Mouse (Mus musculus) heart, adult 2 months (tissue): Measurements from ENCODE around the gene Mknk1. TPM values are rescaled to one million over a fixed set of nuclear protein-coding genes. Genes with fewer than 3 reads are reported as not detected.

Source experiments
- DNase-seq, 2 experiments: peaks; one replicate each; pipeline ENCODE4 v3.0.0; 2021
- H3K27ac ChIP-seq: fragments of 200-600 bp; 2 replicates; pipeline ENCODE4 v1.8.1; 2022
- H3K27me3 ChIP-seq: fragments of 200-500 bp; 2 replicates; pipeline ENCODE4 v1.6.1; 2012; ENCODE audit warnings: mild to moderate bottlenecking, low read length, inconsistent platforms, mixed read lengths; ENCODE audit not compliant: control insufficient read depth, insufficient read depth
- H3K36me3 ChIP-seq: fragments of 200-500 bp; 2 replicates; pipeline ENCODE4 v1.6.1; 2012; ENCODE audit warnings: low read length, inconsistent platforms; ENCODE audit not compliant: control insufficient read depth, insufficient read depth
- H3K4me1 ChIP-seq: fragments of 200-500 bp; 2 replicates; pipeline ENCODE4 v1.6.1; 2011; ENCODE audit warnings: low read length; ENCODE audit not compliant: control insufficient read depth, insufficient read depth
- H3K4me3 ChIP-seq: fragments of 200-600 bp; 2 replicates; pipeline ENCODE4 v1.8.1; 2022
- H3K79me2 ChIP-seq: fragments of 200-500 bp; replicated peaks from 2 replicates; pipeline ENCODE4 v1.6.1; 2012; ENCODE audit warnings: mild to moderate bottlenecking, inconsistent platforms, low read length, moderate library complexity, mixed read lengths; ENCODE audit not compliant: control insufficient read depth, insufficient read depth
- H3K9ac ChIP-seq: fragments of 200-500 bp; 2 replicates; pipeline ENCODE4 v1.6.1; 2012; ENCODE audit warnings: low read depth, mild to moderate bottlenecking, control low read depth, inconsistent platforms, low read length, mixed read lengths
- CTCF ChIP-seq: fragments of 200-600 bp; IDR thresholded peaks from 2 replicates; pipeline ENCODE4 v1.8.1; 2022; ENCODE audit warnings: antibody characterized with exemption, mild to moderate bottlenecking, moderate library complexity
- EP300 ChIP-seq: fragments of 200-500 bp; IDR thresholded peaks from 2 replicates; pipeline ENCODE4 v1.6.1; 2011; ENCODE audit warnings: low read depth, low read length, control low read depth; ENCODE audit not compliant: insufficient read depth
- POLR2A ChIP-seq: fragments of 200-500 bp; IDR thresholded peaks from 2 replicates; pipeline ENCODE4 v1.6.1; 2011; ENCODE audit warnings: mild to moderate bottlenecking, low read depth, low read length, control low read depth; ENCODE audit not compliant: insufficient read depth
- WGBS: fragments of 180-500 bp; shearing (Covaris S2); methylation state at CpG from one replicate; pipeline ENCODE4 v1.1.7; 2018; 5-methylcytosine and 5-hydroxymethylcytosine counted together
- intact Hi-C: fragments of 180-260 bp; cut with DNase I; formaldehyde crosslinking; loops from one replicate; pipeline ENCODE4 v1.15.1; 2025
- polyA plus RNA-seq: library from polyadenylated mRNA; depleted of rRNA; stranded (reverse); fragments of >200 nt; gene quantifications from 2 replicates; pipeline ENCODE4 v1.2.3, GENCODE M21; 2012
- total RNA-seq, 2 experiments: library from RNA; stranded (reverse); gene quantifications; 2 replicates each; pipeline ENCODE4 v1.2.3; 2021

Gene Mknk1
- total and polyA plus RNA-seq, 3 experiments: 18.3 to 32.1 (median 20.6) TPM

DNA sequence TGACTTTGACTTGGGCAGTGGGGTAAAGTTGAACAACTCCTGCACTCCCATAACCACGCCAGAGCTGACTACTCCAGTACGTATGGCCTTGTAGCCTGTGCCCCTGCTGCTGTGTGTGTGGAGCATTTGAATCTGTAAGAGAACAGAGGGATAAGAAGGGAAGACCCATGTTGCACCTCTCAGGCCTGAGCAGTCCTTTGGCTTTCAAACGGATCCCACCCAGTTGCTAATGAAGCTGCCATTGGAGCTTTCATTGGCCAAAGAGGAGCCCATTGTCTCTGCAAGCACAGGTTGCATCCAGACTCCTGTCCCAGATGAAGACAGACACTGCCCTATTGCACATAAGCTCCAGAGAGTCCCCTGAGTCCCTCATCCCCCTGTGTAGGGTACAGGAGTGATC is 34.2 kb downstream of the Mknk1 start:
- DNase-seq: no peak
- WGBS: 91% methylated on average over 3 of the region's 3 CpGs
- H3K9ac ChIP-seq: no peak overlapping the region
- H3K27ac ChIP-seq: no peak overlapping the region
- intact Hi-C loops: no loop called here
- no peaks in the 10 kb centered on the region for H3K27me3 ChIP-seq
- H3K79me2 ChIP-seq: no peaks in the 10 kb centered on the region
- H3K4me1 ChIP-seq: no peaks in the 10 kb centered on the region; the same call in 1 of the 2 replicates
- H3K36me3 ChIP-seq: no peaks in the 10 kb centered on the region
- H3K4me3 ChIP-seq: no peak overlapping the region
- no peak for TF ChIP-seq EP300
- TF ChIP-seq POLR2A: no peak
- no peak for TF ChIP-seq CTCF

- no peak for TF ChIP-seq POLR2A
- TF ChIP-seq EP300: no peak
- no peak for TF ChIP-seq CTCF
- 22% methylated on average over 11 of the region's 11 CpGs for WGBS
- H3K27me3 ChIP-seq: no peaks in the 10 kb centered on the region
- no peak overlapping the region for H3K27ac ChIP-seq
- intact Hi-C loops: no loop called here
- H3K79me2 ChIP-seq: no peaks in the 10 kb centered on the region
- DNase-seq: no peak
- no peaks in the 10 kb centered on the region for H3K36me3 ChIP-seq
- H3K4me3 ChIP-seq: no peak overlapping the region
- peaks cover 3% of the 10 kb centered on the region for H3K4me1 ChIP-seq
- H3K9ac ChIP-seq: no peak overlapping the region
These were observed 39.2 kb downstream of the Mknk1 start for GRCm38 (mm10) chr4:115878216-115878678.

- H3K27me3 ChIP-seq: no peaks in the 10 kb centered on the region
These were observed 39.8 kb downstream of the Mknk1 start for GRCm38 (mm10) chr4:115878828-115879227.

DNA sequence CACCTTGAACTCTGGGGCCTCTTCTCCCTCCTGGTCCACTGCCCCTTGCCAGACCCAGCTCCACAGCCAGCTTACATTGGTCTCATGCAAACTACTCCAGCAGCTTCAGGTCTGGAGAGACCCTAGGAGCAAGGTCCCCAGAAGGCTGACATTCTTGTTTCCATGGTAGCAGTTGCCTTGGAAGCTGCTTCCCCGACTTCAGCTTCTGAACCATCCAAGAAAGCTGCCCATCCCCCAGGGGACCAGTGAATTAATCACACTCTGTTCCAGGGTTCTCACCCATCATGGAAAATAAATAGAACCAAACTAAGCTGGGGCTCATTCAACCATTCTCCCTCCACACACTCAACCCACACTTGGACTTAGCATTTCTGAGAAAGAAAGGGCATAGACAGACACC is 42.2 kb downstream of the Mknk1 start:
- Histone ChIP-seq H3K27me3 (no peaks in the 10 kb centered on the region), H3K9ac (no peak overlapping the region), H3K4me1 (peaks cover 3% of the 10 kb centered on the region), H3K36me3 (no peaks in the 10 kb centered on the region), H3K27ac (no peak overlapping the region), H3K4me3 (no peak overlapping the region), H3K79me2 (no peaks in the 10 kb centered on the region)
- no peak for DNase-seq
- TF ChIP-seq CTCF (no peak), POLR2A (no peak), EP300 (no peak)
- intact Hi-C loops: no loop called here
- WGBS: 33% methylated on average over 1 of the region's 1 CpGs

More at GRCm38 (mm10) chr4:115878828-115879227, 39.8 kb downstream of the Mknk1 start:
- H3K36me3 ChIP-seq: no peaks in the 10 kb centered on the region
- intact Hi-C loops: no loop called here
- 62% methylated on average over 9 of the region's 9 CpGs for WGBS
- no peak for DNase-seq
- H3K27ac ChIP-seq: no peak overlapping the region
- TF ChIP-seq EP300: no peak
- TF ChIP-seq CTCF: no peak
- TF ChIP-seq POLR2A: no peak
- H3K4me1 ChIP-seq: peaks cover 3% of the 10 kb centered on the region
- H3K4me3 ChIP-seq: no peak overlapping the region
- H3K79me2 ChIP-seq: no peaks in the 10 kb centered on the region
- H3K9ac ChIP-seq: no peak overlapping the region

DNA sequence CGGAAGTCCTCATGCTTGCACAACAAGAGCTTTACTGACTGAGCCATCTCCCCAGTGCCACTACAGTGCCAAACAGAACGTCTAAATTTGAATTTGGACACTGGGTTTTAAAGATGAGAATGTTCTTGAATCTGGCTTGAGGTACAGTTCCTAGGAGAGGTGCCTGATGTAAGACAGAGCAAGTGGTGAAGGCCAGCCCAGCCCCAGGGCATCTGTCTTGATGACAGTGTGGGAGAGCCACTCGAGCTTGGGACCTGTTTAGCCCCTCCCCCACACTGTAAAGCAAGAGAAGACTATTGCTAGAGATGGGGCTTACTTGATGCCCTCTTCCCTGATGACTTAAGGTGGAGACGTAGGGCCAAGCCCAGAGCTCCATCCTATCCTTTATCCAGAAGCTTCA is 43.2 kb downstream of the Mknk1 start:
- no peak for TF ChIP-seq CTCF
- no peak for TF ChIP-seq EP300
- no peak for TF ChIP-seq POLR2A
- intact Hi-C loops: no loop called here
- H3K27me3 ChIP-seq: no peaks in the 10 kb centered on the region
- peaks cover 3% of the 10 kb centered on the region for H3K4me1 ChIP-seq
- H3K9ac ChIP-seq: no peak overlapping the region
- WGBS: 50% methylated on average over 4 of the region's 4 CpGs
- H3K36me3 ChIP-seq: no peaks in the 10 kb centered on the region
- no peak overlapping the region for H3K27ac ChIP-seq
- H3K4me3 ChIP-seq: no peak overlapping the region
- no peaks in the 10 kb centered on the region for H3K79me2 ChIP-seq
- DNase-seq: no peak

DNA sequence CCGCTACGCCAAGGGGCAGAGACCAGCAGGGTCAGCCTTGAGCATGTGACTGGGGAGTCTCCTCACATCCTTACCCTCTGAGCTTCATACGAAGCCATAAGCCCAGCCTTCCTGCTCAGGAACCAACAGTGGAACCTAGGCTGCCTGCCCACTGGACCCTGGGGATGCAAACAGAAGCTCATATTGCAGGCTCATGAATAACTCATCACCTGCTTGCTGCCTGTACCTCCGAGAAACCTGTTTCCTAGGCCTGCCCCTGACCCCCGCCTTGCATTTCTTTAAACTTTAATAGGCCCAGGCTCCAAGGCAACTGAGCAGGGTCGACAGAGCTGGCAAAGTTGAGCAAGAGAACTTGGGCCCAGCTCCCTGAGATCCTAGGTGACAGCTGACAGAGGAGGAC is 45.0 kb downstream of the Mknk1 start, which contains the start of gene Kncn:
Kncn (plus strand) TSS at position 379 of the 400 bp plus-strand sequence.
- 74% methylated on average over 6 of the region's 6 CpGs for WGBS
- intact Hi-C loops: no loop called here
- Histone ChIP-seq H3K4me3 (no peak within 1 kb of the TSS), H3K27ac (no peak within 1 kb of the TSS), H3K36me3 (no peaks in the 10 kb centered on the region), H3K9ac (no peak within 1 kb of the TSS), H3K79me2 (no peaks in the 10 kb centered on the region), H3K27me3 (no peaks in the 10 kb centered on the region), H3K4me1 (no peaks in the 10 kb centered on the region)
- TF ChIP-seq EP300 (no peak), POLR2A (no peak), CTCF (no peak)
- no peak for DNase-seq
